Mouse (Mus musculus): ENCODE measurements around the gene Cabp4. TPM values are rescaled to one million over a fixed set of nuclear protein-coding genes. Genes with fewer than 3 reads are reported as not detected.

The Cabp4 gene
- polyA plus RNA-seq, 1 experiment = 0.10 TPM

GRCm38 (mm10) chr19:4131768-4132167, 12.1 kb downstream of the Cabp4 start:
- TF ChIP-seq CEBPB (IDR thresholded peaks at IDR 0.05; ENCODE audit: insufficient read depth, poor library complexity, severe bottlenecking) (no peak), MYOD1 (IDR thresholded peaks at IDR 0.05; ENCODE audit: control insufficient read depth in 1 of 3, insufficient read length in 2 of 3, low read depth in 2 of 3) (no peak), MYOG (IDR thresholded peaks at IDR 0.05; ENCODE audit: control insufficient read depth in 1 of 3, insufficient read depth in 1 of 3, insufficient read length in 2 of 3, low read depth in 2 of 3) (no peak), SRF (IDR thresholded peaks at IDR 0.05; ENCODE audit: control insufficient read depth, insufficient read length, low read depth) (no peak)
- Histone ChIP-seq H3K4me3 (no peak overlapping the region), H3K4me2 (ENCODE audit: low read depth) (no peak overlapping the region), H3K79me2 (ENCODE audit: control insufficient read depth, insufficient read depth) (peaks cover 10% of the 10 kb centered on the region), H3ac (ENCODE audit: control insufficient read depth, insufficient read length) (no peak overlapping the region), H3K27me3 (ENCODE audit: control insufficient read depth, insufficient read depth, insufficient read length) (no peaks in the 10 kb centered on the region), H3K36me3 (ENCODE audit: control insufficient read depth, insufficient read depth) (peaks cover 18% of the 10 kb centered on the region)

GRCm38 (mm10) chr19:4131075-4131474, 12.8 kb downstream of the Cabp4 start:
- Histone ChIP-seq H3K4me2 (ENCODE audit: low read depth) (no peak overlapping the region), H3K36me3 (ENCODE audit: control insufficient read depth, insufficient read depth) (peaks cover 18% of the 10 kb centered on the region), H3ac (ENCODE audit: control insufficient read depth, insufficient read length) (no peak overlapping the region), H3K4me3 (no peak overlapping the region), H3K27me3 (ENCODE audit: control insufficient read depth, insufficient read depth, insufficient read length) (no peaks in the 10 kb centered on the region), H3K79me2 (ENCODE audit: control insufficient read depth, insufficient read depth) (peaks cover 15% of the 10 kb centered on the region)
- TF ChIP-seq TCF3 (IDR thresholded peaks at IDR 0.05; ENCODE audit: insufficient read length, low read depth) (no peak), REST (IDR thresholded peaks at IDR 0.05; ENCODE audit: insufficient read depth, insufficient read length) (no peak), MYOD1 (IDR thresholded peaks at IDR 0.05; ENCODE audit: control insufficient read depth in 1 of 3, insufficient read length in 2 of 3, low read depth in 2 of 3) (no peak)

GRCm38 (mm10) chr19:4130106-4130505, 13.7 kb downstream of the Cabp4 start:
- no peaks in the 10 kb centered on the region for H3K27me3 ChIP-seq (ENCODE audit: control insufficient read depth, insufficient read depth, insufficient read length)
- H3K4me3 ChIP-seq = no peak overlapping the region
- TF ChIP-seq MYOD1 (IDR thresholded peaks at IDR 0.05; ENCODE audit: control insufficient read depth in 1 of 3, insufficient read length in 2 of 3, low read depth in 2 of 3) = no peak
- no peak for TF ChIP-seq POLR2A (IDR thresholded peaks at IDR 0.05; ENCODE audit: insufficient read length, low read depth)
- TF ChIP-seq USF1 (IDR thresholded peaks at IDR 0.05; ENCODE audit: low read depth) = no peak
- no peak for TF ChIP-seq REST (IDR thresholded peaks at IDR 0.05; ENCODE audit: insufficient read depth, insufficient read length)
- TF ChIP-seq TCF12 (IDR thresholded peaks at IDR 0.05; ENCODE audit: insufficient read depth, poor library complexity, severe bottlenecking) = no peak
- H3K79me2 ChIP-seq (ENCODE audit: control insufficient read depth, insufficient read depth) = peaks cover 17% of the 10 kb centered on the region
- H3K4me2 ChIP-seq (ENCODE audit: low read depth) = peak overlapping the region; percentile 48
- H3ac ChIP-seq (ENCODE audit: control insufficient read depth, insufficient read length) = no peak overlapping the region
- peaks cover 18% of the 10 kb centered on the region for H3K36me3 ChIP-seq (ENCODE audit: control insufficient read depth, insufficient read depth)

- no peak for TF ChIP-seq TCF3 (IDR thresholded peaks at IDR 0.05; ENCODE audit: insufficient read length, low read depth)
- TF ChIP-seq MYOD1 (IDR thresholded peaks at IDR 0.05; ENCODE audit: control insufficient read depth in 1 of 3, insufficient read length in 2 of 3, low read depth in 2 of 3) = no peak
- no peak for TF ChIP-seq CEBPB (IDR thresholded peaks at IDR 0.05; ENCODE audit: insufficient read depth, poor library complexity, severe bottlenecking)
- no peak for TF ChIP-seq MYOG (IDR thresholded peaks at IDR 0.05; ENCODE audit: control insufficient read depth in 1 of 3, insufficient read depth in 1 of 3, insufficient read length in 2 of 3, low read depth in 2 of 3)
- TF ChIP-seq E2F4 (IDR thresholded peaks at IDR 0.05; ENCODE audit: insufficient read depth) = no peak
- no peak for TF ChIP-seq TCF12 (IDR thresholded peaks at IDR 0.05; ENCODE audit: insufficient read depth, poor library complexity, severe bottlenecking)
- no peak for TF ChIP-seq REST (IDR thresholded peaks at IDR 0.05; ENCODE audit: insufficient read depth, insufficient read length)
- no peak for TF ChIP-seq SRF (IDR thresholded peaks at IDR 0.05; ENCODE audit: control insufficient read depth, insufficient read length, low read depth)
- TF ChIP-seq POLR2AphosphoS2 (IDR thresholded peaks at IDR 0.05; ENCODE audit: insufficient read length, low read depth) = no peak
- Histone ChIP-seq H3K4me3 (no peak overlapping the region), H3K36me3 (ENCODE audit: control insufficient read depth, insufficient read depth) (peaks cover 18% of the 10 kb centered on the region), H3K79me2 (ENCODE audit: control insufficient read depth, insufficient read depth) (peaks cover 17% of the 10 kb centered on the region), H3ac (ENCODE audit: control insufficient read depth, insufficient read length) (no peak overlapping the region), H3K4me2 (ENCODE audit: low read depth) (peak overlapping the region; percentile 48), H3K27me3 (ENCODE audit: control insufficient read depth, insufficient read depth, insufficient read length) (no peaks in the 10 kb centered on the region)
Observed at GRCm38 (mm10) chr19:4129462-4129861, 14.4 kb downstream of the Cabp4 start.

- Histone ChIP-seq H3K27me3 (ENCODE audit: control insufficient read depth, insufficient read depth, insufficient read length) (no peaks in the 10 kb centered on the region), H3K4me3 (peak overlapping the region; percentile 59), H3K4me2 (ENCODE audit: low read depth) (peak overlapping the region; percentile 90), H3ac (ENCODE audit: control insufficient read depth, insufficient read length) (peak overlapping the region; percentile 39), H3K36me3 (ENCODE audit: control insufficient read depth, insufficient read depth) (peaks cover 8% of the 10 kb centered on the region), H3K79me2 (ENCODE audit: control insufficient read depth, insufficient read depth) (peaks cover 17% of the 10 kb centered on the region)
- TF ChIP-seq REST (IDR thresholded peaks at IDR 0.05; ENCODE audit: insufficient read depth, insufficient read length) = no peak
- TF ChIP-seq POLR2A (IDR thresholded peaks at IDR 0.05; ENCODE audit: insufficient read length, low read depth) = no peak
- peak in 2 of 3 experiments; percentile 52 to 56 for TF ChIP-seq MYOD1 (IDR thresholded peaks at IDR 0.05; ENCODE audit: control insufficient read depth in 1 of 3, insufficient read length in 2 of 3, low read depth in 2 of 3)
Observed at GRCm38 (mm10) chr19:4126759-4127495, 16.9 kb downstream of the Cabp4 start.
